Mouse (Mus musculus) bone marrow, adult 2 months (tissue): Measurements from ENCODE around the gene Syn3.

Experiments used
- CTCF ChIP-seq: fragments of 200-500 bp; IDR thresholded peaks from 2 replicates; pipeline ENCODE4 v1.5.1; 2011; ENCODE audit warnings: low read length, control low read depth; ENCODE audit not compliant: control insufficient read depth, insufficient read depth
- POLR2A ChIP-seq: fragments of 200-500 bp; IDR thresholded peaks from 2 replicates; pipeline ENCODE4 v1.6.1; 2011; ENCODE audit warnings: low read depth, mild to moderate bottlenecking, control low read depth, low read length, borderline replicate concordance; ENCODE audit not compliant: control insufficient read depth

DNA sequence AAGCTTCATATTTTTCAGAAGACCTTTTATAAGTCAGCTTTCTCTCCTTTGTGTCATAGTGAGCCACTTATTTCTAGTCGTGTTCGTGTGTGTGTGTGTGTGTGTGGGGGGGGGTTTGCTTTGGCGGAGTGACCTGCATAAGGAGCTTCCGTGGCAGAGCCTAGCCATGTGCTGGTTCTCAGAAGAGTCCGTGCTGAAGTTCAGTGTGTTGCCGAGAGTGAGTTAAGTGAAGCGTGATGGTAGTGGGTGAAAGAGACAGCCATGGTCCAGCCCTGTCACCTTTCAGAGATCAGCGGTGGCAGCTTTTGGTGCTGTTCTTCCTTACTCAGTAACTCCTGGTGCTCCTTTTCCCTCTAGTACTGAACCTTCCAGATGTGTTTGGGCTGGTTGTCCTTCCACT, 454.6 kb downstream of the Syn3 start:
- TF ChIP-seq POLR2A (no peak), CTCF (no peak)
